Mouse (Mus musculus) embryonic facial prominence, embryonic 14.5 days (tissue): ENCODE measurements at regions not wholly inside any gene's neighbourhood (a gene's known extent, or its start where the extent isn't known, plus 50 kb on each side); places are given as distances from the start of the nearest gene placed in this dataset.

Source experiments
- ATAC-seq: fragments of 200-750 bp; cut with Nextera tagmentation; 2 replicates; pipeline ENCODE4 v1.8.0; 2017; ENCODE audit warnings: low read depth, moderate number of reproducible peaks, moderate TSS enrichment
- DNase-seq: peaks from one replicate; pipeline ENCODE4 v3.0.0-alpha.2; 2015; ENCODE audit warnings: low spot score
- H3K27ac ChIP-seq: fragments of 300-500 bp; sonication (generic); replicated peaks from 2 replicates; pipeline ENCODE4 v1.5.1; 2014; ENCODE audit warnings: low read depth, mild to moderate bottlenecking, low read length, moderate library complexity
- H3K27me3 ChIP-seq: fragments of 300-500 bp; sonication (generic); replicated peaks from 2 replicates; pipeline ENCODE4 v1.6.1; 2014; ENCODE audit warnings: low read length; ENCODE audit not compliant: control insufficient read depth, insufficient read depth
- H3K36me3 ChIP-seq: fragments of 300-500 bp; sonication (generic); 2 replicates; pipeline ENCODE4 v1.6.1; 2014; ENCODE audit warnings: low read length, mixed read lengths; ENCODE audit not compliant: control insufficient read depth, insufficient read depth
- H3K4me1 ChIP-seq: fragments of 300-500 bp; sonication (generic); 2 replicates; pipeline ENCODE4 v1.6.1; 2014; ENCODE audit warnings: antibody characterized with exemption, low read length; ENCODE audit not compliant: control insufficient read depth, insufficient read depth
- H3K4me2 ChIP-seq: fragments of 300-500 bp; sonication (generic); 2 replicates; pipeline ENCODE4 v1.6.1; 2014; ENCODE audit warnings: low read depth, mild to moderate bottlenecking, low read length, moderate library complexity, mixed read lengths
- H3K4me3 ChIP-seq: fragments of 300-500 bp; sonication (generic); 2 replicates; pipeline ENCODE4 v1.5.1; 2014; ENCODE audit warnings: low read depth, mild to moderate bottlenecking, low read length
- H3K9ac ChIP-seq: fragments of 300-500 bp; sonication (generic); 2 replicates; pipeline ENCODE4 v1.6.1; 2014; ENCODE audit warnings: low read depth, mild to moderate bottlenecking, low read length, moderate library complexity, mixed read lengths
- H3K9me3 ChIP-seq: fragments of 300-500 bp; sonication (generic); 2 replicates; pipeline ENCODE4 v1.6.1; 2016; ENCODE audit warnings: low read length; ENCODE audit not compliant: control insufficient read depth
- WGBS: fragments of 180-500 bp; shearing (Covaris S2); extraction: QIAGEN DNeasy Blood & Tissue Kit; methylation state at CpG from one replicate; pipeline ENCODE4 v1.1.7; 2014; 5-methylcytosine and 5-hydroxymethylcytosine counted together

DNA sequence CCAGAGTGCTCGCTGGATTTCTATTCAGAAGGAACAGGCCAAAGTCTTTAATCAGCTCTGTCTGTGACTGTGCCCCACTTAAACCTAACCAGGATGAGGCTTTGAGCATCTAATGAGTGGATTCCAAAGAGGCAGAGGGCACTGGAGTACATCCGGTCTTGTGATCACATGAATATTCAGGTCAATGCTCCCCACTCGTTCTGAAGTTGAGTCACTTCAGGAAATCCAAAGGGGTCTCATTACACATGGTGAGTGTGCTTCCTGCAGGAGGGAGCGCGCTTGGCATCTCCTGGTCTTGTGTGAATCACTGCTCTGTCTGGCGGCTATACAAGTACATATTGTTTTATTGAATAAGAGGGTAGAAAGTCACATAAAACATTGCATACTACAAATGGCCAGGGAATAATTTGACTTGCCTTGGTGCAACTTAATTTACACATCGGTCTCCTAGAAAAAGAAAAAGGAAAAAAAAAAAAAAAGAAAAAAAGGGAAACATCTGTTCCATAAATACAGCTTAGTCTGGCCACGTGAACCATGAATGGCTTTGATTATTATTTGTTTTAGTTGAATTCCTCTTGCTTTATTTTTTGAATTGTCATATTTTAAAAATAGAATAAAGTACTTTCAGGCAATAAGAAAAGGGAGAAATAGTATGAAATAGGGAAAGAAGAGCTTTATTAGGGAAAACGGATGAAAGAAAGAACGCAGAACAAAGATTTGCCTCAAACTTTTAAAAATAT lies 148.1 kb upstream of the Hmga2 start:
- Histone ChIP-seq H3K4me1 (no peaks in the 10 kb centered on the region), H3K9ac (no peak overlapping the region), H3K9me3 (no peaks in the 10 kb centered on the region), H3K4me3 (no peak overlapping the region), H3K36me3 (no peaks in the 10 kb centered on the region), H3K27me3 (no peaks in the 10 kb centered on the region), H3K4me2 (no peak overlapping the region), H3K27ac (no peak overlapping the region)
- DNase-seq (peak; percentile 68), ATAC-seq (no peak)
- 40% methylated on average over 10 of the region's 10 CpGs for WGBS

DNA sequence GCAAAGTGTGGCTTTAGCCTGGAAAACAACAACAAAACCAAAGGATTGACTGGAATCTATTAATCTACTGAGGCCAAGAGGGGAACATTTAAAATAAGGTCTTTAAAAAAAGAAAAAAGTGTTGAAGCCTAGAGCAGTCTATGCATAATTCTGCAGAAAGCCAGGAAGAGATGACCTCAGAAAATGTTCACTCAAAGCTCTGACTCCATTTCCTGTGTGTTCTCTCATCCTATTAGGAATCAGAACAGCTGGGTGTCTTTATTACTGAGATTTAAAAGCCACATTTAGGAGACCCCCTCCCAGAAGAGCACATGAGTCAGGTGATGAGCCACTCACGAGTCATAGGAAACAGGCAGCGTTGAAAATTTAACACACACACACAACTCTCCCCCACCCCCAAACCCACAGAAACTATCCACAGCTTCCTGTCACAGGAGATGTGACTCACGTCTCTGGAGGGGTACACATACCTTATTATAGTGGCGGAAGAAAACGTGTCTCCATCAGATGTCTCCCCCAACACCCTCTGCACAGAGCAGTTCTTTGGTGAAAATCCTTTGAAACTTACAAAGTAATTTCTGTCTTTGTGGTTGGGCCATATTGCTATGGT lies 140.2 kb upstream of the Hmga2 start:
- no peak overlapping the region for H3K9ac ChIP-seq
- peaks cover 3% of the 10 kb centered on the region; the same call in 1 of the 2 replicates for H3K4me1 ChIP-seq
- DNase-seq (no peak), ATAC-seq (no peak)
- H3K36me3 ChIP-seq = no peaks in the 10 kb centered on the region
- H3K27me3 ChIP-seq = no peaks in the 10 kb centered on the region
- no peak overlapping the region for H3K27ac ChIP-seq
- H3K4me3 ChIP-seq = no peak overlapping the region
- no peaks in the 10 kb centered on the region for H3K9me3 ChIP-seq
- H3K4me2 ChIP-seq = no peak overlapping the region
- WGBS = 53% methylated on average over 5 of the region's 5 CpGs

DNA sequence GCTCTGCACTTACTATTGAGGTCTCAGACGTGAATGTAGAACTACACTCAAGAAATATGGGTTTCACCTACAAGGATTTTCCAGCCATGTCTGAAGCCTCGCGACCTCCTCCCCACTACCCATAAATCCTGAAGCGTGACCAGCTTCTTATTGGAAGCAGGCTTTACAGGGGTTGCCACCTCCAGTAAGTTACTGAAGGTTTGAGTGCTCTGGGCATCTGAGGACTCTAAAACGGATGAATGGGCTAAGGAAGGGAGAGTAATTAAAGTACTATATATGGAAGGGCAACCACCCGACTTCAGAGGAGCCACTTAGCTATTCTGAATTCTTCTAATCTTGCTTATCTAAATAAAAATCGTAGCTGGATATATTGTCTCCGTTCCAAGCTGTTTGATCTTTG lies 136.1 kb upstream of the Hmga2 start:
- Histone ChIP-seq H3K4me1 (peaks cover 3% of the 10 kb centered on the region; the same call in 1 of the 2 replicates), H3K9ac (no peak overlapping the region), H3K4me3 (no peak overlapping the region), H3K4me2 (no peak overlapping the region), H3K27me3 (no peaks in the 10 kb centered on the region), H3K27ac (no peak overlapping the region), H3K36me3 (no peaks in the 10 kb centered on the region), H3K9me3 (no peaks in the 10 kb centered on the region)
- DNase-seq (no peak), ATAC-seq (no peak)
- WGBS = 63% methylated on average over 8 of the region's 8 CpGs

DNA sequence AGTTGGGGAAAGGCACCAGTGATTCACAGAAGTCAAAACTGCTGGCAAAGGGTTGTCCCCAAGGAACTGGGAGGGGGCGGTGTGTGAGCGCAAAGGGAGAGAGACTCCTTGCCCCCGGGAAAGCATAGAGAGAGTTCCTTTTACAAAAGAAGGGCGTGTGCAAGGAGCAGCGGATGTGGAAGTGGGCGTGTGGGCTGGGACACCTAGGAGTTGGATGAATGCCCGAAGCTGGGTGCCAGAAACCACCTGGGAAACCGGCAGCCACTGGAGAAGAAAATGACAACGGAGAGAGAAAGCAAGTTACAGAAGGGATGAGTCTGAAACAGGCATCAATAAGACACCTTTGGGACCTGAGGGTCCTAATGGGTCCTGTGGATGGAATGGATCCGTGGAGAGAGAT lies 133.8 kb upstream of the Hmga2 start:
- Histone ChIP-seq H3K9ac (no peak overlapping the region), H3K4me2 (no peak overlapping the region), H3K4me3 (no peak overlapping the region), H3K36me3 (no peaks in the 10 kb centered on the region), H3K27ac (no peak overlapping the region), H3K9me3 (no peaks in the 10 kb centered on the region), H3K27me3 (no peaks in the 10 kb centered on the region), H3K4me1 (no peaks in the 10 kb centered on the region)
- peak; percentile 14 for DNase-seq
- WGBS = 69% methylated on average over 10 of the region's 10 CpGs
- ATAC-seq = no peak; the same call in 1 of the 2 replicates

DNA sequence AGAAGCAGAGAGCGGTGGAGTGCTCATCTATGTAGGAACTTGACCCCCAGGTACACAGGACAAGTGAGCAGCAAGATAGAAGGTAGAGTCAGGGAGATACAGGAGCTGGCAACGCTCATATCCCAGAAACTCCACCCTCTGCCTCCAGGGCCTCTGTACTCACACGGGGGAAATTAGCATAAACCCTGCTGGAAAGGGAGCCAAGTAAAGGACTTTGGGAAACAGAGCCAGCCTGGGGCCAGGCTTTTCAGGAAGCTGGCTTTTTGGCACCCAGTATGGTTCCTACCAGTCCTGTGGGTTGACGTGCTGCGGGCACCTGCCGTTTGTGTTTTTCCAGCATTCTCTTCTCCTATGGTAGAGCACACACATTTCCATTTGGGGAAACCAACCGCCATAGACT lies 128.2 kb upstream of the Hmga2 start:
- Histone ChIP-seq H3K9ac (no peak overlapping the region), H3K4me3 (no peak overlapping the region), H3K27me3 (no peaks in the 10 kb centered on the region), H3K9me3 (no peaks in the 10 kb centered on the region), H3K27ac (no peak overlapping the region), H3K4me1 (no peaks in the 10 kb centered on the region; the same call in 1 of the 2 replicates), H3K4me2 (no peak overlapping the region), H3K36me3 (no peaks in the 10 kb centered on the region)
- no peak for ATAC-seq
- 41% methylated on average over 7 of the region's 7 CpGs for WGBS
- DNase-seq = peak; percentile 27

DNA sequence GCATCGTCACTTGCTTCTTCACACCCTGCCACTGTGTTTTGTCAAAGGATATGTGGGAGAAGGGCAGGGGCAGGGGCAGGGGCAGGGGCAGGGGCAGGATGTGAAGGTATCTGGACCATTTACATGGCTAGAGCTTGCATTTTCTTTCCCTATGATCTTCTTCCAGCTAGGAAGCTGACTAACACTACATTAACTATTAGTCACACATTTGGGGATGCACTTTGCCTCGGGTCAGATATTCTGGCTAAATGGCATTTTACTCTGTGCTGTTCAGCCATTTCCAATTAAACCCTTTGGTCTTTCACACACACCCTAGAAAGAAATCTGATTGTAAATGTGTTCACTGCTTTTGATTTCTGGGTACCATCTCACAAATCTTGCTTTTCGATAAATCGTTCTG lies 126.9 kb upstream of the Hmga2 start:
- Histone ChIP-seq H3K27ac (no peak overlapping the region), H3K36me3 (no peaks in the 10 kb centered on the region), H3K27me3 (no peaks in the 10 kb centered on the region), H3K4me1 (no peaks in the 10 kb centered on the region; the same call in 1 of the 2 replicates), H3K4me2 (no peak overlapping the region), H3K4me3 (no peak overlapping the region), H3K9me3 (no peaks in the 10 kb centered on the region), H3K9ac (no peak overlapping the region)
- WGBS = 86% methylated on average over 4 of the region's 4 CpGs
- ATAC-seq = no peak
- no peak for DNase-seq

DNA sequence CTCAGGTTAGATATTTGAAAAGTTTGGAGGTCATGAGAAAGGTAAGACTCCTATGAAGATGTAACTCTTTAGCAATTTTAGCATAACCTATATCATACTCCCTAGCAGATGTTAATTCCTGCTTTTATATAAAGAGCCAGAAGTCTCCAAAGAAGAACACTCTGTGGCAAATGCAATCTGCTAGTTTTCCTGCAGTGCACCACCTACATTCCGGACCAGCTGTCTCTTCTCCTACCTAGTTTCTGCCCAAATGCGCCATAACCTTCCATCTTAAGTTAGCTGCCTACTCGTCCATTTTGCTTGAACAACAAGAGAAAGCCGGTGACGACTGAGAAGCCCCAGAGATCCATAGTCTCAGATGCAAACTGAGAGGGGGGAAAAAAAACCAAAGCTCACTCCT lies 124.5 kb upstream of the Hmga2 start:
- Histone ChIP-seq H3K36me3 (no peaks in the 10 kb centered on the region), H3K27me3 (no peaks in the 10 kb centered on the region), H3K27ac (no peak overlapping the region), H3K4me2 (no peak overlapping the region), H3K4me1 (no peaks in the 10 kb centered on the region; the same call in 1 of the 2 replicates), H3K9me3 (no peaks in the 10 kb centered on the region), H3K9ac (no peak overlapping the region), H3K4me3 (no peak overlapping the region)
- WGBS = 74% methylated on average over 5 of the region's 5 CpGs
- DNase-seq = no peak
- no peak for ATAC-seq

DNA sequence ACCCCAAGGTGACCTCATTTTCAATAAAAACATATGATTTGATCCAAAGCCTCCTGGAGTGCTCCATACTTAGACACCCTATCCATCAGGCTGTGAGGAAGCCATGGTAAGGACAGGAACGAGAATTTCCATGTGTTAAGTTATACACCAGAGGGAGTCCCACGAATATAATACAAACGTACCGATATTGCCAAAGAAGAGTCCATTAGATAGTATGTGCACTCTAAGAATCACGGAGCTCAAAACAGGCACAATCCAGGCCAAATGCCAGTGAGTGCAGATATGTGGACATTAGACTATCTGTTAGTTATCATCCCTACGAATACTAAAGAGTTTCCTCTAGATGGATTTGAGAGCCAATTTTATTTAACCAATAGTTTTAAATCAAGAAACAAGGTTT lies 123.3 kb upstream of the Hmga2 start:
- Histone ChIP-seq H3K9me3 (no peaks in the 10 kb centered on the region), H3K27me3 (no peaks in the 10 kb centered on the region), H3K9ac (no peak overlapping the region), H3K36me3 (no peaks in the 10 kb centered on the region), H3K4me2 (no peak overlapping the region), H3K4me3 (no peak overlapping the region), H3K27ac (no peak overlapping the region), H3K4me1 (no peaks in the 10 kb centered on the region; the same call in 1 of the 2 replicates)
- no peak for ATAC-seq
- WGBS = 77% methylated on average over 6 of the region's 6 CpGs
- DNase-seq = no peak
